Mouse (Mus musculus) thymus, adult 2 months (tissue): ENCODE data around the gene Rplp2. TPM values are rescaled to one million over a fixed set of nuclear protein-coding genes. Genes with fewer than 3 reads are reported as not detected.

Source experiments
- DNase-seq: peaks from one replicate; pipeline ENCODE4 v3.0.0; 2021
- H3K27ac ChIP-seq: fragments of 200-500 bp; 2 replicates; pipeline ENCODE4 v1.5.1; 2012; ENCODE audit warnings: low read length, control low read depth; ENCODE audit not compliant: control insufficient read depth, insufficient read depth
- H3K27me3 ChIP-seq: fragments of 200-500 bp; 2 replicates; pipeline ENCODE4 v1.6.1; 2012; ENCODE audit warnings: mild to moderate bottlenecking, low read length, moderate library complexity, mixed read lengths; ENCODE audit not compliant: control insufficient read depth, insufficient read depth
- H3K36me3 ChIP-seq: fragments of 200-500 bp; 2 replicates; pipeline ENCODE4 v1.6.1; 2012; ENCODE audit warnings: mild to moderate bottlenecking, low read length, moderate library complexity; ENCODE audit not compliant: control insufficient read depth, insufficient read depth
- H3K4me1 ChIP-seq: fragments of 200-500 bp; replicated peaks from 2 replicates; pipeline ENCODE4 v1.6.1; 2012; ENCODE audit warnings: low read length; ENCODE audit not compliant: control insufficient read depth, insufficient read depth
- H3K4me3 ChIP-seq: fragments of 200-500 bp; 2 replicates; pipeline ENCODE4 v1.5.1; 2012; ENCODE audit warnings: mild to moderate bottlenecking, low read length, control low read depth, moderate library complexity; ENCODE audit not compliant: control insufficient read depth, insufficient read depth
- CTCF ChIP-seq: fragments of 200-500 bp; IDR thresholded peaks from 2 replicates; pipeline ENCODE4 v1.5.1; 2012; ENCODE audit warnings: mild to moderate bottlenecking, control low read depth, low read length, moderate library complexity, borderline replicate concordance; ENCODE audit not compliant: control insufficient read depth, poor library complexity, insufficient read depth; ENCODE audit errors: extremely low read depth
- POLR2A ChIP-seq: fragments of 200-500 bp; IDR thresholded peaks from 2 replicates; pipeline ENCODE4 v1.6.1; 2012; ENCODE audit warnings: mild to moderate bottlenecking, low read length, control low read depth, moderate library complexity; ENCODE audit not compliant: control insufficient read depth, poor library complexity, insufficient read depth; ENCODE audit errors: extremely low read depth
- WGBS: fragments of 180-500 bp; shearing (Covaris S2); methylation state at CpG from one replicate; pipeline ENCODE4 v1.1.7; 2018; 5-methylcytosine and 5-hydroxymethylcytosine counted together
- polyA plus RNA-seq: library from polyadenylated mRNA; depleted of rRNA; stranded (reverse); fragments of >200 nt; gene quantifications from 2 replicates; pipeline ENCODE4 v1.2.3, GENCODE M21; 2012

Gene Rplp2
- polyA plus RNA-seq, 1 experiment = 750 TPM

GRCm38 (mm10) chr7:141423811-141424210, 23.4 kb upstream of the Rplp2 start:
- H3K27me3 ChIP-seq = no peaks in the 10 kb centered on the region
- peaks cover 15% of the 10 kb centered on the region for H3K4me1 ChIP-seq
- no peak overlapping the region for H3K27ac ChIP-seq
- TF ChIP-seq POLR2A (no peak), CTCF (no peak)
- 89% methylated on average over 4 of the region's 4 CpGs for WGBS
- H3K4me3 ChIP-seq = no peak overlapping the region
- no peaks in the 10 kb centered on the region for H3K36me3 ChIP-seq
- DNase-seq = no peak

- Histone ChIP-seq H3K4me1 (peaks cover 15% of the 10 kb centered on the region), H3K27ac (no peak overlapping the region), H3K27me3 (no peaks in the 10 kb centered on the region), H3K36me3 (no peaks in the 10 kb centered on the region), H3K4me3 (no peak overlapping the region)
- DNase-seq = no peak
- no peak for TF ChIP-seq POLR2A
- no peak for TF ChIP-seq CTCF
- 92% methylated on average over 12 of the region's 12 CpGs for whole genome bisulfite sequencing
Observed at GRCm38 (mm10) chr7:141426948-141427730, 20.0 kb upstream of the Rplp2 start.

GRCm38 (mm10) chr7:141428701-141429100, 18.5 kb upstream of the Rplp2 start:
- Histone ChIP-seq H3K4me3 (no peak overlapping the region), H3K4me1 (peaks cover 15% of the 10 kb centered on the region), H3K36me3 (no peaks in the 10 kb centered on the region), H3K27me3 (no peaks in the 10 kb centered on the region), H3K27ac (no peak overlapping the region)
- TF ChIP-seq CTCF = no peak
- no peak for TF ChIP-seq POLR2A
- no peak for DNase-seq
- WGBS = 88% methylated on average over 5 of the region's 5 CpGs

- TF ChIP-seq CTCF (no peak), POLR2A (no peak)
- no peaks in the 10 kb centered on the region for H3K27me3 ChIP-seq
- no peaks in the 10 kb centered on the region for H3K36me3 ChIP-seq
- H3K4me3 ChIP-seq = no peak within 1 kb of the TSS
- DNase-seq = no peak
- WGBS = 71% methylated on average over 19 of the region's 19 CpGs
- no peak within 1 kb of the TSS for H3K27ac ChIP-seq
- H3K4me1 ChIP-seq = peaks cover 20% of the 10 kb centered on the region
Observed at GRCm38 (mm10) chr7:141429310-141429709, 17.9 kb upstream of the Rplp2 start, which contains the start of gene Cend1. TSS of gene Cend1 (minus strand) at chr7:141429491.

GRCm38 (mm10) chr7:141429840-141430584, 17.2 kb upstream of the Rplp2 start:
- H3K27me3 ChIP-seq = no peaks in the 10 kb centered on the region
- no peaks in the 10 kb centered on the region for H3K36me3 ChIP-seq
- no peak overlapping the region for H3K27ac ChIP-seq
- 95% methylated on average over 9 of the region's 9 CpGs for WGBS
- peaks cover 27% of the 10 kb centered on the region for H3K4me1 ChIP-seq
- no peak overlapping the region for H3K4me3 ChIP-seq
- TF ChIP-seq POLR2A (no peak), CTCF (no peak)
- no peak for DNase-seq

GRCm38 (mm10) chr7:141430585-141431240, 16.5 kb upstream of the Rplp2 start:
- WGBS = 98% methylated on average over 9 of the region's 9 CpGs
- H3K27ac ChIP-seq = no peak overlapping the region
- no peak for DNase-seq
- H3K4me3 ChIP-seq = no peak overlapping the region
- TF ChIP-seq CTCF (no peak), POLR2A (no peak)
- H3K36me3 ChIP-seq = no peaks in the 10 kb centered on the region
- no peaks in the 10 kb centered on the region for H3K27me3 ChIP-seq
- peaks cover 31% of the 10 kb centered on the region for H3K4me1 ChIP-seq

- no peak for TF ChIP-seq CTCF
- no peak for TF ChIP-seq POLR2A
- DNase-seq = no peak
- Histone ChIP-seq H3K27me3 (no peaks in the 10 kb centered on the region), H3K36me3 (no peaks in the 10 kb centered on the region), H3K27ac (no peak overlapping the region), H3K4me1 (peaks cover 31% of the 10 kb centered on the region), H3K4me3 (no peak overlapping the region)
- WGBS = 98% methylated on average over 19 of the region's 19 CpGs
Observed at GRCm38 (mm10) chr7:141431434-141432185, 15.6 kb upstream of the Rplp2 start.
